12 mouse cellular contexts compared by ENCODE assay signal in the genomic region with DNA sequence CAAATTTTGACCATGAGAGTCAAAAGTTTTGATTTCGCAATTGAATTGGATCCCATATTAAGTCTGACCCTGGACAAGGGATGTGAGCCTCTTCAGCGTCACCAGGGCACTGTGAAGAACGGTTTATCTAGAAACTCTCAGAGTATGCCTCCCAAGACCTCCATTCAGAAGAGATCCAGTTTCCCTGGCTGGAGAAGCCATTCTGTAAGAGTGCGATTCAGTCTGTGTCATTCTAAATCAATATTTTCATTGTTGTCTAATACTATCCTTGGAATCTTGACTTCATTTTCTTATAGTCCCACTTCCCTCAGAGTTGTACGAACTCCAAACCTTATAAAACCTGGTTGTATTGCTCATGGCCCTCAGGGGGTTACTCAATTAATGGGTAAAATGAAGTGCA.
"Had no signal": no experiment of that assay in that cellular context is flagged by ENCODE, and none has a peak within 500 bp of the region (broad histone marks: within the 10 kb centered on the region; RNA-seq: fewer than 3 reads in every experiment).

No protein-coding gene starts in this region.

- H3K36me3 ChIP-seq: limb, embryonic 12.5 days; liver, embryonic 15.5 days; neural tube, embryonic 13.5 days had no signal

- H3K27me3 ChIP-seq: limb, embryonic 12.5 days; liver, embryonic 15.5 days had no signal

- H3K4me3 ChIP-seq: layer of hippocampus, adult 2 months; limb, embryonic 12.5 days; liver, embryonic 15.5 days; neural tube, embryonic 13.5 days had no signal

- ATAC-seq: inflammation-experienced regulatory T-cells, adult 6 months; lung, postnatal 0 days had no signal

- H3K9ac ChIP-seq: limb, embryonic 12.5 days; liver, embryonic 15.5 days; neural tube, embryonic 13.5 days had no signal

- H3K4me1 ChIP-seq: liver, embryonic 15.5 days had no signal

- DNase-seq: lung, adult 2 months; lung, postnatal 36 days; midbrain, embryonic 14.5 days; right cerebral cortex, postnatal 14 days; thymus, postnatal 4 days had no signal

- H3K9me3 ChIP-seq: limb, embryonic 12.5 days; liver, embryonic 15.5 days; neural tube, embryonic 13.5 days had no signal

- H3K4me2 ChIP-seq: limb, embryonic 12.5 days; liver, embryonic 11.5 days; liver, embryonic 15.5 days; neural tube, embryonic 13.5 days had no signal

- H3K27ac ChIP-seq: layer of hippocampus, adult 2 months; limb, embryonic 12.5 days; liver, embryonic 15.5 days; neural tube, embryonic 13.5 days had no signal
